Comparison of ENCODE assay signal across 19 mouse cellular contexts in genomic region chr1:128013698-128014386, GRCm38 (mm10).
DNase-seq lines count a peak whose midpoint lies in the region; ATAC-seq and TF ChIP-seq lines count a peak whose summit lies in the region.
"Had no signal": no experiment of that assay in that cellular context is flagged by ENCODE, and none has a peak within 500 bp of the region (broad histone marks: within the 10 kb centered on the region; RNA-seq: fewer than 3 reads in every experiment).

No protein-coding gene starts in this region.

- no peak for TF ChIP-seq CTCF in stomach, postnatal 0 days (IDR thresholded peaks at IDR 0.05; ENCODE audit: low read depth)

- no peak for ATAC-seq in heart, embryonic 12.5 days (ENCODE audit: insufficient number of reproducible peaks, low FRiP score)
- ATAC-seq in stomach, embryonic 14.5 days (ENCODE audit: insufficient number of reproducible peaks, insufficient read depth, low FRiP score, low read depth), result peak; percentile 46; the same call in 1 of the 2 replicates
- ATAC-seq in stomach, postnatal 0 days (ENCODE audit: low FRiP score, low TSS enrichment), result no peak
- ATAC-seq in liver, embryonic 15.5 days (ENCODE audit: insufficient read depth), result peak; percentile 58; the same call in 1 of the 2 replicates
- ATAC-seq in megakaryocyte-erythroid progenitor cell, adult 5-6 weeks (replicated peaks; ENCODE audit: low FRiP score, low TSS enrichment, poor library complexity, severe bottlenecking), result peak; percentile 72
- no peak for ATAC-seq in forebrain, embryonic 12.5 days (ENCODE audit: low FRiP score)
- ATAC-seq: intestine, embryonic 16.5 days had no signal

- H3K9ac ChIP-seq in heart, embryonic 12.5 days, result no peak overlapping the region
- no peak overlapping the region for H3K9ac ChIP-seq in stomach, embryonic 14.5 days (replicated peaks; ENCODE audit: low read depth, low read length)
- H3K9ac ChIP-seq in stomach, postnatal 0 days (ENCODE audit: low read length), result no peak overlapping the region
- no peak overlapping the region for H3K9ac ChIP-seq in liver, embryonic 15.5 days
- no peak overlapping the region for H3K9ac ChIP-seq in forebrain, embryonic 12.5 days
- H3K9ac ChIP-seq: heart, embryonic 15.5 days; hindbrain, embryonic 14.5 days had no signal

- no peak overlapping the region for H3K27ac ChIP-seq in heart, embryonic 12.5 days (ENCODE audit: poor library complexity, severe bottlenecking)
- no peak overlapping the region for H3K27ac ChIP-seq in stomach, embryonic 14.5 days (ENCODE audit: low read length)
- no peak overlapping the region for H3K27ac ChIP-seq in stomach, postnatal 0 days (replicated peaks)
- no peak overlapping the region for H3K27ac ChIP-seq in liver, embryonic 15.5 days (replicated peaks)
- no peak overlapping the region for H3K27ac ChIP-seq in forebrain, embryonic 12.5 days
- H3K27ac ChIP-seq: heart, embryonic 15.5 days; hindbrain, embryonic 14.5 days had no signal

- H3K4me1 ChIP-seq in heart, embryonic 12.5 days (replicated peaks), result peaks cover 4% of the 10 kb centered on the region; the same call in 1 of the 2 replicates
- no peaks in the 10 kb centered on the region for H3K4me1 ChIP-seq in stomach, embryonic 14.5 days (ENCODE audit: control insufficient read depth, insufficient read depth, low read length)
- H3K4me1 ChIP-seq in stomach, postnatal 0 days (replicated peaks; ENCODE audit: control insufficient read depth, insufficient read depth), result no peaks in the 10 kb centered on the region
- H3K4me1 ChIP-seq in liver, embryonic 15.5 days (replicated peaks), result peaks cover 7% of the 10 kb centered on the region; the same call in 1 of the 2 replicates
- 0 out of 2 replicates have a peak, but pooled peaks cover 6% of the 10 kb centered on the region for H3K4me1 ChIP-seq in forebrain, embryonic 12.5 days
- H3K4me1 ChIP-seq: heart, embryonic 15.5 days had no signal

- H3K4me3 ChIP-seq in heart, embryonic 12.5 days, result no peak overlapping the region
- H3K4me3 ChIP-seq in stomach, embryonic 14.5 days (ENCODE audit: low read depth, low read length), result no peak overlapping the region
- H3K4me3 ChIP-seq in stomach, postnatal 0 days (ENCODE audit: low read depth, low read length), result no peak overlapping the region
- H3K4me3 ChIP-seq in liver, embryonic 15.5 days (replicated peaks), result no peak overlapping the region
- H3K4me3 ChIP-seq in forebrain, embryonic 12.5 days (replicated peaks), result no peak overlapping the region
- H3K4me3 ChIP-seq: heart, embryonic 15.5 days had no signal

- no peaks in the 10 kb centered on the region for H3K27me3 ChIP-seq in heart, embryonic 12.5 days (replicated peaks)
- H3K27me3 ChIP-seq in stomach, embryonic 14.5 days (ENCODE audit: control insufficient read depth, insufficient read depth, low read length), result no peaks in the 10 kb centered on the region
- no peaks in the 10 kb centered on the region for H3K27me3 ChIP-seq in stomach, postnatal 0 days (ENCODE audit: control insufficient read depth, insufficient read depth, low read length)
- H3K27me3 ChIP-seq in liver, embryonic 15.5 days, result no peaks in the 10 kb centered on the region
- H3K27me3 ChIP-seq in forebrain, embryonic 12.5 days, result no peaks in the 10 kb centered on the region
- H3K27me3 ChIP-seq: heart, embryonic 15.5 days had no signal

- DNase-seq in heart, adult 11 months, result peak; percentile 95
- DNase-seq in stomach, postnatal 0 days (ENCODE audit: low spot score), result no peak
- DNase-seq in adrenal gland, adult (ENCODE audit: inconsistent age in 2 of 2, low spot score in 1 of 2), result no peak
- DNase-seq: adrenal gland, adult 2 months; cerebellum, adult 9-11 months; embryo, embryonic 11 days; gastrocnemius, postnatal 14 days; kidney, postnatal 14 days; layer of hippocampus, adult 9-11 months; right cerebral cortex, postnatal 4 days; thymus, adult 2 months had no signal

- 62% methylated on average over 4 of the region's 4 CpGs for WGBS in heart, embryonic 12.5 days
- 70% methylated on average over 4 of the region's 4 CpGs for WGBS in stomach, embryonic 14.5 days
- 79% methylated on average over 4 of the region's 4 CpGs for WGBS in stomach, postnatal 0 days
- WGBS in liver, embryonic 15.5 days (ENCODE audit: insufficient replicate concordance), result 28% methylated on average over 4 of the region's 4 CpGs
- 89% methylated on average over 4 of the region's 4 CpGs for WGBS in forebrain, embryonic 12.5 days

- no peak for TF ChIP-seq EP300 in stomach, postnatal 0 days (optimal IDR thresholded peaks at IDR 0.05)

- peaks cover 9% of the 10 kb centered on the region; the same call in 1 of the 2 replicates for H3K36me3 ChIP-seq in heart, embryonic 12.5 days
- no peaks in the 10 kb centered on the region for H3K36me3 ChIP-seq in stomach, embryonic 14.5 days (ENCODE audit: control insufficient read depth, insufficient read depth, low read length)
- H3K36me3 ChIP-seq in stomach, postnatal 0 days (ENCODE audit: control insufficient read depth, insufficient read depth, low read length), result no peaks in the 10 kb centered on the region
- 0 out of 2 replicates have a peak, but pooled peaks cover 2% of the 10 kb centered on the region for H3K36me3 ChIP-seq in liver, embryonic 15.5 days (replicated peaks)
- H3K36me3 ChIP-seq in forebrain, embryonic 12.5 days (replicated peaks), result no peaks in the 10 kb centered on the region; the same call in 1 of the 2 replicates
- H3K36me3 ChIP-seq: heart, embryonic 15.5 days had no signal

- H3K4me2 ChIP-seq in heart, embryonic 12.5 days, result no peak overlapping the region
- H3K4me2 ChIP-seq in stomach, embryonic 14.5 days (replicated peaks; ENCODE audit: low read depth, low read length), result no peak overlapping the region
- H3K4me2 ChIP-seq in stomach, postnatal 0 days (replicated peaks; ENCODE audit: low read depth), result no peak overlapping the region
- no peak overlapping the region for H3K4me2 ChIP-seq in liver, embryonic 15.5 days
- no peak overlapping the region for H3K4me2 ChIP-seq in forebrain, embryonic 12.5 days
- H3K4me2 ChIP-seq: heart, embryonic 15.5 days; hindbrain, embryonic 14.5 days had no signal

- H3K9me3 ChIP-seq in heart, embryonic 12.5 days (replicated peaks), result no peaks in the 10 kb centered on the region
- no peaks in the 10 kb centered on the region for H3K9me3 ChIP-seq in stomach, embryonic 14.5 days (ENCODE audit: control insufficient read depth, low read depth, low read length)
- H3K9me3 ChIP-seq in stomach, postnatal 0 days (ENCODE audit: control insufficient read depth, low read length), result no peaks in the 10 kb centered on the region
- H3K9me3 ChIP-seq in liver, embryonic 15.5 days (replicated peaks), result no peaks in the 10 kb centered on the region
- no peaks in the 10 kb centered on the region for H3K9me3 ChIP-seq in forebrain, embryonic 12.5 days
- H3K9me3 ChIP-seq: heart, embryonic 15.5 days had no signal

Comparison
In these comparisons a context has a peak if more than half of its experiments do, and no peak if none do; other contexts are left out.
1. ATAC-seq: peak in stomach, embryonic 14.5 days (single experiment), liver, embryonic 15.5 days (single experiment) and megakaryocyte-erythroid progenitor cell, adult 5-6 weeks (single experiment); none in heart, embryonic 12.5 days (single experiment), stomach, postnatal 0 days (single experiment) and forebrain, embryonic 12.5 days (single experiment).